Mouse (Mus musculus) midbrain, embryonic 14.5 days (tissue): ENCODE measurements around the gene 1700003E16Rik. TPM values are rescaled to one million over a fixed set of nuclear protein-coding genes. Genes with fewer than 3 reads are reported as not detected.

ENCODE experiments used
- ATAC-seq: fragments of 200-750 bp; cut with Nextera tagmentation; 2 replicates; pipeline ENCODE4 v1.8.0; 2017; ENCODE audit warnings: moderate number of reproducible peaks, moderate library complexity; ENCODE audit not compliant: low FRiP score, low TSS enrichment
- DNase-seq: peaks from one replicate; pipeline ENCODE4 v3.0.0-alpha.2; 2015
- H3K27ac ChIP-seq: fragments of 300-500 bp; sonication (generic); replicated peaks from 2 replicates; pipeline ENCODE4 v1.5.1; 2014; ENCODE audit warnings: mild to moderate bottlenecking, low read depth, low read length, moderate library complexity
- H3K27me3 ChIP-seq: fragments of 300-500 bp; sonication (generic); 2 replicates; pipeline ENCODE4 v1.6.1; 2014; ENCODE audit warnings: low read length, control low read depth, mixed read lengths; ENCODE audit not compliant: control insufficient read depth, insufficient read depth
- H3K36me3 ChIP-seq: fragments of 300-500 bp; sonication (generic); 2 replicates; pipeline ENCODE4 v1.6.1; 2014; ENCODE audit warnings: low read length, control low read depth; ENCODE audit not compliant: control insufficient read depth, insufficient read depth
- H3K4me1 ChIP-seq: fragments of 300-500 bp; sonication (generic); 2 replicates; pipeline ENCODE4 v1.6.1; 2014; ENCODE audit warnings: mild to moderate bottlenecking, antibody characterized with exemption, low read length, control low read depth; ENCODE audit not compliant: control insufficient read depth, insufficient read depth
- H3K4me2 ChIP-seq: fragments of 300-500 bp; sonication (generic); 2 replicates; pipeline ENCODE4 v1.6.1; 2014; ENCODE audit warnings: mild to moderate bottlenecking, low read length, moderate library complexity
- H3K4me3 ChIP-seq: fragments of 300-500 bp; sonication (generic); replicated peaks from 2 replicates; pipeline ENCODE4 v1.5.1; 2014; ENCODE audit warnings: low read depth, low read length
- H3K9ac ChIP-seq: fragments of 300-500 bp; sonication (generic); replicated peaks from 2 replicates; pipeline ENCODE4 v1.6.1; 2014; ENCODE audit warnings: mild to moderate bottlenecking, low read length, moderate library complexity
- H3K9me3 ChIP-seq: fragments of 300-500 bp; sonication (generic); 2 replicates; pipeline ENCODE4 v1.6.1; 2016; ENCODE audit warnings: low read length, control low read depth, mixed read lengths; ENCODE audit not compliant: control insufficient read depth
- WGBS: fragments of 180-500 bp; shearing (Covaris S2); extraction: QIAGEN DNeasy Blood & Tissue Kit; methylation state at CpG from one replicate; pipeline ENCODE4 v1.1.7; 2014; 5-methylcytosine and 5-hydroxymethylcytosine counted together
- polyA plus RNA-seq: library from polyadenylated mRNA; unstranded; fragments of >200 nt; fragmentation: Nextera tagmentation; extraction: Ambion mirVana; gene quantifications from 2 replicates; pipeline ENCODE4 v1.2.1, GENCODE M21; 2014

The 1700003E16Rik gene
- polyA plus RNA-seq, 1 experiment from 2014 or later: 5.9 TPM

DNA sequence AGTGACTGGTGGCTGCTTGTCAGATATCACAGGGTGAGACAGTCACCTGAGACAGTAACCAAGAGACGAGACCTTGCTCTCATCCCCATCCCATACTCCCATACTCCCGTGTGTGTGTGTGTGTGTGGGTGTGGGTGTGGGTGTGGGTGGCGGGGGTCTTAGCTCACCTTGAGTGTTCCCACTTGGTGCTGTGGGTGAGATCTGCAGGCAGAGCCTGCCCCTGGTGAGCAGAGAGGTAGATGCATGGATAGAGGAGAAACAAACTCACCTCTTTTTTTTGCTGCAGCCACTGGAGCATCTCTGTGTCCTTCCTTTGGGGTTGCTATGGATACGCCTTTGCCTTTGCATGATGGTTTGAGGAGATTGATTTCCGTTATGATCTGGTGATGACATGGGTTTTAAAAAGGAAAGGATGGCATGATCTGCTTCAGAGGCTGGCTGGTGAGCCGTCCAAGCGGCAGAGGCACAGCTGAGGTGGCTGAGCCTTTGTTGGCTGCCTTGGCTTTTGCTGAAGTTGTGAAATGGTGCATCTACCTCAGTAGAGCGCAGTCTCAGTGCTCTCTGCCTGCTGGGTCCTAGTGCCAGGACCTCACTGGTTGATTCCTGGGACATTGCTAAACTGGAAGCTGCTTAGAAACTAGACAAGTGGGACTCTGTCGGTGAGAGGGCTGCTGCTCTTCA lies 16.2 kb downstream of the 1700003E16Rik start:
- H3K36me3 ChIP-seq: 0 out of 2 replicates have a peak, but pooled peaks cover 3% of the 10 kb centered on the region
- DNase-seq: peak; percentile 67
- peak overlapping the region; percentile 38 for H3K4me3 ChIP-seq
- peaks cover 11% of the 10 kb centered on the region for H3K4me1 ChIP-seq
- no peaks in the 10 kb centered on the region for H3K9me3 ChIP-seq
- H3K4me2 ChIP-seq: peak overlapping the region; percentile 51
- peak; percentile 27; the same call in 1 of the 2 replicates for ATAC-seq
- no peaks in the 10 kb centered on the region for H3K27me3 ChIP-seq
- peak overlapping the region; percentile 47 for H3K9ac ChIP-seq
- 43% methylated on average over 9 of the region's 9 CpGs for WGBS
- peak overlapping the region; percentile 76 for H3K27ac ChIP-seq

DNA sequence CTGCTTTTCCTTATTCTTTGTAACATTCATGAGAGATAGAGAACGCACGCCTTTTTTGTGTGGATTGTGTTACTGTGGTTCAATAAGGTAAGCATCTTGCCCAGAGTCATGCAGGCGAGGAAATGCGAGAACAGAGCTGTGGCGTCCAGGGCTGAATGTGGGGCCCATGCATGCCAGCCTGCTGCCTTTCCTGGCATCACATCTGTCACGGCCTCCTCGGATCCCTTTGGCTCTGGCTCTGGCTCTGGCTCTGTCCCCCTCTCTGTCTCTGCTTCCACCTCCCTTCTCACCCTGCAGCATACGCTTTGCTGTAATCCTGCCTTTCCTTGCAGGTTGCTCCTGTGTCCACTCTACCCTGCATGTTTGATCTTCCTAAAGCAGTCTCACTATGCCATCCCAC lies 19.8 kb downstream of the 1700003E16Rik start:
- no peaks in the 10 kb centered on the region for H3K9me3 ChIP-seq
- no peak overlapping the region for H3K9ac ChIP-seq
- peaks cover 19% of the 10 kb centered on the region for H3K4me1 ChIP-seq
- ATAC-seq (no peak), DNase-seq (no peak)
- 88% methylated on average over 8 of the region's 8 CpGs for WGBS
- H3K4me3 ChIP-seq: no peak overlapping the region
- H3K27me3 ChIP-seq: no peaks in the 10 kb centered on the region
- H3K27ac ChIP-seq: no peak overlapping the region
- H3K36me3 ChIP-seq: no peaks in the 10 kb centered on the region
- H3K4me2 ChIP-seq: no peak overlapping the region

DNA sequence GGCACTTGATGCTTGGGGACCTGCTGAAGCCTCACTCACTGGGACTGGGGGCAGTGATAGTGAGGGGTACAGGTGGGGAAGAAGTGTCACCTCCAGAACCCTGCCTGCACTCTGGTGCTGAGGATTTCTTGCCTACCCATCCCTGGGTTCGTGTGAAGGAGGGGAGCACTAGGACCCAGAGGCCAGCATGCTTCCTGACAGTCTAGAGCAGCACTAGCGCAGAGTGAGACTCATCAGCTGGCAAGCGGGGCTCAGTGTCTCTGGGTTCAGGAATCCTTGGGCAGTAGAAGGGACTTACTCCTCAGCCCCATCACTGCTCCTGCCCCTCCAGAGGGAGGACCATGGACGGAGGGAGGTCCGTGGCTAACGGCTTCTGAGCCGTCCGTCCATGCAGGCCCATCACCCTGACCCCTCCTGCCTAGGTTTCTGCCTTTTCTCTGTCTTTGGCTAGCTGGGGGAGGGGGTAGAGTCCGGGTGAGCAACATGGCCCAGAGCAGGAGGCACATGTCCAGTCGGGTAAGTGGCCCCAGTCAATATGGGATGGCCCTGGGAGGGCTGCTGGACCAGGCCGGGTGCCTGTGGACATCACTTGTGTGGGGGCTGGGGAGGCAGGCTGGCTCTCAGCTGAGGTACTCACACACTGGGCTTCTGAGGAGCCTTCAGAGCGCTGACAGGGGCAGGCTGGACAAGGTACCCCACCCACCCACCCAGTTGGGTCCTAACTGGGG lies 23.4 kb downstream of the 1700003E16Rik start:
- ATAC-seq (peak; percentile 81), DNase-seq (peak; percentile 83)
- H3K4me1 ChIP-seq: peaks cover 12% of the 10 kb centered on the region
- H3K27me3 ChIP-seq: no peaks in the 10 kb centered on the region
- H3K9me3 ChIP-seq: no peaks in the 10 kb centered on the region
- peak overlapping the region; percentile 68 for H3K27ac ChIP-seq
- peaks cover 25% of the 10 kb centered on the region for H3K36me3 ChIP-seq
- H3K9ac ChIP-seq: peak overlapping the region; percentile 59
- H3K4me3 ChIP-seq: peak overlapping the region; percentile 44
- peak overlapping the region; percentile 74 for H3K4me2 ChIP-seq
- WGBS: 15% methylated on average over 12 of the region's 12 CpGs

DNA sequence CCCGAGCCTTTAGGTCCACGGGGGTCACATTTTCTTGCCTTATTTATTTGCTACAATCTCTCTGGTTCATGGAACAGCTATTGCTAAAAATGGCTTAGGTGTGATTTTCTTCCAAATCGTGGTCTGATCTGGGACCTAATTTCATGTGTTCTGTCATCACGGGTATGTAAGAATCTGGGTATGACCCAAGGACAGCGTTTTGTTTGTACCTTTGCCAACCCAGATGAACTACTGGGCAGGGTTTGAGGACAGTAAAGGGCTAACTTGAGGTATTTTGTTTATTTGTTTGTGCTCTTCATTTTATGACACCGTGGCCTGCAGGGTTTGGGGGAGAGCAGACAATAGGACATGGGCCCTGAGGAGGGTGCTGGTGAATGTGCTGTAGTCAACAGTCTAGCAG lies 24.4 kb downstream of the 1700003E16Rik start:
- no peak overlapping the region; the same call in 1 of the 2 replicates for H3K4me3 ChIP-seq

DNA sequence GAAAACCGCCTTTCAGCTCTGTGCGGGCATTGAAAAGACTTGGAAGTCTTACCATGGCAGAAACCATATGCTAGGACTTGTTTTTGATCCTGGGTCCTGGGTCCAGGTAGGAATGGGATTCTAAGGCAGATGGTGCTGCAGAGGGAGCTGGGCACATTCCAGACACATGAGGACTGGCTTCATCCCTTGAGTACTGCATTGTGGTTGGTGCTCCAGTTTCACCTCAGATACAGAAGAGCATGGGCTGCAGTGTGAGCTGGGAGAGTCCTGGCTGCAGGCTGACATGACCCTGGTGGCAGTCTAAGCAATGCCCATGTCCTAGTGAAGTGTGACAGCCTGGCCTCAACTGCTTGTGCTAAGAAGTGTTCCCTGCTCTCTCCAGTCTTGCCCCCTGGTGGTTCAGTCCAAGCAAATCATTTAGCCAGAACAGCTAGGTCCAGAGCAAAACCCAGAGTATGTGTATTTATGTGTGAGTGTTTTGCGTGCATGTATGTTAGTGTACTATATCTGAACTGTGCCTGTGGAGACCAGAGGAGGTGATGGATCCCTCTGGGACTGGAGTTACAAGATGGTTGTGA lies 28.7 kb downstream of the 1700003E16Rik start:
- H3K36me3 ChIP-seq: peaks cover 42% of the 10 kb centered on the region
- peak; percentile 39 for DNase-seq
- 90% methylated on average over 3 of the region's 3 CpGs for WGBS

More for the DNA sequence above, 24.4 kb downstream of the 1700003E16Rik start:
- Histone ChIP-seq H3K9ac (0 out of 2 replicates have a peak overlapping the region, but pooled peaks have one; percentile 1), H3K9me3 (no peaks in the 10 kb centered on the region), H3K4me2 (peak overlapping the region; percentile 74), H3K36me3 (peaks cover 29% of the 10 kb centered on the region), H3K27me3 (no peaks in the 10 kb centered on the region), H3K27ac (no peak overlapping the region), H3K4me1 (peaks cover 17% of the 10 kb centered on the region)
- ATAC-seq (no peak), DNase-seq (no peak)
- WGBS: 88% methylated on average over 6 of the region's 6 CpGs

DNA sequence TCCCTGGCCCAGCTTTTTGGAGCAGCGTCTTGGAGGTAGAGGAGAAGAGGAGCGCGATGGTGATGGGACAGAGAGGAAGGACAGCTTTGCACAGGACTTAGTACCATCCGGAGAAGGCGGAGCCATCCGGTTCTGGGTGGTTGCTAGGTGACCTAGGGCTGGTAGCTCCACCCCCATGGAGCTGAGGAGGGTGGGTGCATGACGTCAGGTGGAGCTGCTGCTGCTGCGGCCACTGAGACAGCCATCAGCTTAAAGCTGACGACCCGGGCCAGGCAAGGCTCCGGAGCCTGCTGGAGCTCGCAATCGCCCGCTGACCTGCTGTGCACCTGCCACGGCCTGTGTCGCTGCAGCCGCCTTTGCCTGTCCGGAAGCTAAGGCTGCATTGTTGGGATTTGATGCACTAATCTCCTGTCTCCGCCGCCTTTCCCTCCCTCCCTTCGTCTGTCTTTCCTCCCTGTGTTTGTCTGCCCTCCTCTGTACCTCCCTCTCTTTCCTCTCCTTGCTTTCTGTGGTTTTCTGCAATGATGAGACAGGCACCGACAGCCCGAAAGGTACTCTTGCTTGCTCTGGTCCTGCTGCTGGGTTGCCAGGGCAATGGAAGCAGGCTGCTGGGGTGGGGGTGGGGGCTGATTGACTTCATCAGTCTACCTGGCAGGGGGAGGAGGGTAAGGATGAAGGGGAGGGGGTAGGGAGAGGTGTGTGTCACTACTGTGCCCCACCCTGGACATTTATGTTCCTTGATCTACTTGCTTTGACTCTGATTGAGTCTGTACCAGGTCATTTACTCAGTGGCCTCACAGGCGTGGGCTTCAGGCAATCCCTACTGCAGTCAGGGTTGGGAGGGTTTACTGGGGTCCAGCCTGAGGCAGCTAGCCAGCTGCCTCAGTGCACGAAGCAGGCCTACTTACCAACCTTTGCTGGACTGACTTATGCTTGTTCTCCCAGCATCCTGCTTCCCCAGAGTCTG lies 30.0 kb downstream of the 1700003E16Rik start:
- H3K9ac ChIP-seq: peak overlapping the region; percentile 81
- H3K4me2 ChIP-seq: peak overlapping the region; percentile 57
- peaks cover 24% of the 10 kb centered on the region for H3K4me1 ChIP-seq
- H3K36me3 ChIP-seq: peaks cover 55% of the 10 kb centered on the region
- WGBS: 3% methylated on average over 25 of the region's 25 CpGs
- no peaks in the 10 kb centered on the region for H3K27me3 ChIP-seq
- ATAC-seq (peak; percentile 95), DNase-seq (peak; percentile 95)
- H3K4me3 ChIP-seq: peak overlapping the region; percentile 59
- no peaks in the 10 kb centered on the region for H3K9me3 ChIP-seq
- H3K27ac ChIP-seq: peak overlapping the region; percentile 93

More for the DNA sequence above, 28.7 kb downstream of the 1700003E16Rik start:
- Histone ChIP-seq H3K4me1 (peaks cover 26% of the 10 kb centered on the region), H3K9ac (0 out of 2 replicates have a peak overlapping the region, but pooled peaks have one; percentile 81), H3K4me2 (no peak overlapping the region), H3K27me3 (no peaks in the 10 kb centered on the region), H3K27ac (peak overlapping the region; percentile 93; the same call in 1 of the 2 replicates), H3K4me3 (no peak overlapping the region), H3K9me3 (no peaks in the 10 kb centered on the region)
- no peak for ATAC-seq

DNA sequence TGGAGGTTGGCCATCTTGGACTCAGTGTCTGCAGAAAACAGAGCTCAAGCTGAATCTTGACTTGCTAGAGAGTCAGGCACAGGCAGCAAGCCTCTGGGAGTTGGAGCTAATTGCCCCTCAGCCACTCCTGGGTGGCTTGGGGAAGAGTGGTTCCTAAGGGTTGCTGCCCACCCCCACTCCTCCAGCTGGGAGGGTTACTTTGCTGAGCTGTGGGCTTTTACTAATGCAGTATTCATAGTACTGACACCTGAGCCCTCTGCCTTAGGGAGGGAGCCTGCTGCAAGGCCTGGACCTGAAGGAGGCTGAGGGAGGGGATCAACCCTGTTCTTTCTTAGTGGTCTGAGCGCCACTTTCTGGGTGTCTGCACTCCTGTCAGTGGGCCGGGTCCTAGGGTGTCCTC lies 30.7 kb downstream of the 1700003E16Rik start:
- peak overlapping the region; percentile 81 for H3K9ac ChIP-seq
- peaks cover 62% of the 10 kb centered on the region for H3K36me3 ChIP-seq
- H3K9me3 ChIP-seq: no peaks in the 10 kb centered on the region
- WGBS: 62% methylated on average over 2 of the region's 2 CpGs
- H3K4me2 ChIP-seq: peak overlapping the region; percentile 57
- peak; percentile 0; the same call in 1 of the 2 replicates for ATAC-seq
- H3K27me3 ChIP-seq: no peaks in the 10 kb centered on the region
- H3K27ac ChIP-seq: peak overlapping the region; percentile 93; the same call in 1 of the 2 replicates
- peak overlapping the region; percentile 59 for H3K4me3 ChIP-seq
- peaks cover 24% of the 10 kb centered on the region for H3K4me1 ChIP-seq
- DNase-seq: peak; percentile 18

DNA sequence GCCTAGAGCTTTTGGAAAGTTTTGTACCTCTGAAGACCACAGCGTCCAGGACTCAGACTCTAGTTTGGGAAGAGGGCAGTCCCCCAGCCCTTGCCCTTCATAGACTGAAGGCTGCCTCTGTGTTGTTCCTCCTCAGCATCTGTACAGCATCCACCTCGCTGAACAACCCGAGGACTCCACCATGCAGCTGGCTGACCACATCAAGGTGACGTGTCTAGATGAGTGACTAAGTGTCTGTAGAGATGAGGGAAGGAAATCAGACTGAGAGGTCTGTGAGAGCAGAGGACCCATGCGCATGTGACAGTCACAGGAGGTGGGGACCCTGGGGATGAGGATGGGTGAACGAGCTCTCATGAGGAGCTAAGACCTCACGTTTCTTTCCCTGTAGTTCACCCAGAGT lies 37.4 kb downstream of the 1700003E16Rik start:
- H3K4me1 ChIP-seq: no peaks in the 10 kb centered on the region
- no peak overlapping the region for H3K4me2 ChIP-seq
- H3K9ac ChIP-seq: no peak overlapping the region
- H3K9me3 ChIP-seq: no peaks in the 10 kb centered on the region
- ATAC-seq (no peak), DNase-seq (no peak)
- peaks cover 99% of the 10 kb centered on the region for H3K36me3 ChIP-seq
- no peak overlapping the region for H3K27ac ChIP-seq
- WGBS: 91% methylated on average over 7 of the region's 7 CpGs
- H3K27me3 ChIP-seq: no peaks in the 10 kb centered on the region
- H3K4me3 ChIP-seq: no peak overlapping the region
